Mouse (Mus musculus): ENCODE results near the gene Epn1. TPM values are rescaled to one million over a fixed set of nuclear protein-coding genes. Genes with fewer than 3 reads are reported as not detected.

The Epn1 gene
- 100 to 1,000 TPM; 146 to 155 TPM for total RNA-seq (2021)
- long read RNA-seq, experiment 1, partial matches to known transcripts: 30 of 40 reads
- long read RNA-seq, experiment 1, other reads (novel, unspliced or antisense): 6 of 40 reads
- long read RNA-seq, experiment 2, transcript Epn1-202 (12 exons, 2,565 nt): major isoform, 8 of 27 reads
- long read RNA-seq, experiment 2, partial matches to known transcripts: 9 of 27 reads
- long read RNA-seq, experiment 2, other reads (novel, unspliced or antisense): 9 of 27 reads

- DNase-seq: peak; percentile 98 to 99
These were observed at the start of gene Epn1 for GRCm38 (mm10) chr7:5080010-5080751. Gene Epn1, plus strand, starts transcription at chr7:5080235.

- DNase-seq: no peak
These were observed 49.3 kb upstream of the Epn1 start for GRCm38 (mm10) chr7:5030554-5031275.

GRCm38 (mm10) chr7:5031496-5031895, 48.5 kb upstream of the Epn1 start:
- no peak for DNase-seq

- DNase-seq: no peak
These were observed 46.2 kb upstream of the Epn1 start, which contains the start of gene 4632433K11Rik for GRCm38 (mm10) chr7:5033818-5034217. Gene 4632433K11Rik, plus strand, starts transcription at chr7:5034118.

- DNase-seq: no peak
These were observed 44.4 kb upstream of the Epn1 start for GRCm38 (mm10) chr7:5035628-5036027.

GRCm38 (mm10) chr7:5036136-5036535, 43.9 kb upstream of the Epn1 start:
- no peak for DNase-seq

- no peak for DNase-seq
These were observed 43.0 kb upstream of the Epn1 start for GRCm38 (mm10) chr7:5037026-5037425.

- no peak for DNase-seq
These were observed 42.6 kb upstream of the Epn1 start for GRCm38 (mm10) chr7:5037467-5037866.

- peak; percentile 95 to 97 for DNase-seq
These were observed 41.8 kb upstream of the Epn1 start, which contains the start of gene Zfp784 for GRCm38 (mm10) chr7:5038109-5038732. Gene Zfp784, minus strand, starts transcription at chr7:5038446.

GRCm38 (mm10) chr7:5038940-5039339, 41.1 kb upstream of the Epn1 start:
- DNase-seq: no peak

- DNase-seq: no peak
These were observed 35.1 kb upstream of the Epn1 start for GRCm38 (mm10) chr7:5044981-5045380.

GRCm38 (mm10) chr7:5046112-5046511, 33.9 kb upstream of the Epn1 start:
- no peak for DNase-seq

- DNase-seq: no peak
These were observed 32.7 kb upstream of the Epn1 start for GRCm38 (mm10) chr7:5047313-5047712.

- DNase-seq: peak; percentile 78 to 87
These were observed 28.5 kb upstream of the Epn1 start, which contains the start of gene Zfp580 for GRCm38 (mm10) chr7:5051193-5052192. Gene Zfp580, plus strand, starts transcription at chr7:5051538.

- no peak for DNase-seq
These were observed 27.6 kb upstream of the Epn1 start for GRCm38 (mm10) chr7:5052438-5052837.

- DNase-seq: no peak
These were observed 27.1 kb upstream of the Epn1 start for GRCm38 (mm10) chr7:5052931-5053343.

GRCm38 (mm10) chr7:5053456-5054179, 26.4 kb upstream of the Epn1 start:
- no peak for DNase-seq

- DNase-seq: no peak
These were observed 23.3 kb upstream of the Epn1 start for GRCm38 (mm10) chr7:5056651-5057263.

- no peak for DNase-seq
These were observed 22.7 kb upstream of the Epn1 start for GRCm38 (mm10) chr7:5057381-5057780.

- DNase-seq: no peak
These were observed 22.2 kb upstream of the Epn1 start for GRCm38 (mm10) chr7:5057804-5058203.
